Mouse (Mus musculus) heart, adult 9 months (tissue): ENCODE measurements around the gene Kcnj14.
A peak's percentile ranks its signal among the peaks of the same experiment; 100 is the strongest.

ENCODE experiments used
- DNase-seq, 2 experiments: peaks; one replicate each; pipeline ENCODE4 v3.0.0; 2022; ENCODE audit warnings: low spot score in 2 of 2

Gene Kcnj14

DNA sequence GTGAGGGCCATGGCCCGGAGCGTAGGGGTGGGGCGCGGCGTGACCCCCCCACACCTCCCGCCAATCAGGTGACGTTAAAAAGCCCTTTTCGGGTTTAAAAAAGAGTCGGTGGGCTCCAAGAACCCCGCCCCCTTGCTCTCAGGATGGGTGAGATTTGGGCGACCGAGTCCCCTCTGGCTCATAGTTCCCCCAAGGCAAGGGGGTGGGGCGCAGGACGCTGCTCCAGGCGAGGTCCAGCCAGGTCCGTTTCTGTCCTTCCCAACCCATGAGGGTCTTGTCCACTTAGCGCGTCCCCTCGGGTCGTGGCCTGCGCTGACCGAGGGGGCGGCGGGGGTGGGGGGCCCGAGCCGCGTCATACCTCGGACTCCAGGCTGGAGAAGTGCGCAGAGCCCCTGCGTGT is 7.8 kb upstream of the Kcnj14 start:
- DNase-seq: no peak

DNA sequence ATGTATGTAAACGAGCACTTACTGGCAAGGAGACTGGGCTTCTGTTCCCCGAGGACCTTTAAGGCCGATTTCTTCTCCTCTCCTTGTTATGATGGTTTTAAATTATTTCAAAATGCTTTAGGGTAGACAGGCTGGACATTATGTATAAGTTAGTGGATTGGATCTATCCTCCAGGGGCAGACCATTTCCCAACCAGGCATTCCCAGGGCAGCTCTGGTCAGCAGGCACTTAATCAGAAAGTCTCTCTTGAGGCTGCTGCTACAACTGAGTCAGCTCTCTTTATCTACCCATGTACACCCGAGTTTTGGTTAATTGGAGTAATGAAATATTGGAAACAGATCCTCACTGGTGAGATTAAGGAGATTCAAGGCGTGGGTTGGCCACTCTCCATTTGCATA is 6.5 kb upstream of the Kcnj14 start:
- DNase-seq: no peak

DNA sequence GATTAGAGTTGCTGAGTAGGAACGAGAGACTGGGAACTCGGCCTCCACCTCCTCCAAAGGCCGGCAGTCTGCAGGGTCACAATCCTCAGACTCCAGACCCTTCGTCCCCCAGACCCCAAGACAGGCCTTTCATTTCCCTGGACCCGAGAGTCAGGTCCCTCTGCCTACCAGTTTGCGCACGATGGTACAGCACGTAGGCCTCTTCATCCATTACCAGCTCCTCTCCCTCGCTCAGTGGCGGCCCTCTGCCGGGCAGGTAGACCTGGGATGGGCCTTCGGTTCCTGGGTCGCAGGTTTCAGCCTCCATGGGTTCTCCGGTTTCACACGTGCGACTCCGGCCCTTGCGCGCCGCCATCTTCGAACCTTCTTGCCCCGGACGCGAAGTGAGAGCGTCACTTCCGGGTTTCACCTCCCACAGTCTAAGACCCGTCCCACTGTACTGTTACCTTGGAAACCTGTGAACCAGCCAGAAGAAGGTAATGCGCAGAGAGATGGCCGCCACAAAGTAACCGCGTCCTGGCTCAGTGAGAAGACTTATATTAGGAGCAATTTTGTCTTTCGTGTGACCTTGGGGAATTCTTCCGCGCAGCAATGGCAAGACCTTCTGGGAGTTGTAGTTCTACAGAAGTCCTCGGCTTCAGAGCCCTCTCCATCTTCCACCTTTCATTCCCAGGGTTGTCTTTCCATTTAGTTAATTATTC is 6.0 kb upstream of the Kcnj14 start, which contains the start of gene Grwd1:
Grwd1 (minus strand) TSS at position 518 of the 701 bp plus-strand sequence.
- DNase-seq: peak; percentile 83 to 87

DNA sequence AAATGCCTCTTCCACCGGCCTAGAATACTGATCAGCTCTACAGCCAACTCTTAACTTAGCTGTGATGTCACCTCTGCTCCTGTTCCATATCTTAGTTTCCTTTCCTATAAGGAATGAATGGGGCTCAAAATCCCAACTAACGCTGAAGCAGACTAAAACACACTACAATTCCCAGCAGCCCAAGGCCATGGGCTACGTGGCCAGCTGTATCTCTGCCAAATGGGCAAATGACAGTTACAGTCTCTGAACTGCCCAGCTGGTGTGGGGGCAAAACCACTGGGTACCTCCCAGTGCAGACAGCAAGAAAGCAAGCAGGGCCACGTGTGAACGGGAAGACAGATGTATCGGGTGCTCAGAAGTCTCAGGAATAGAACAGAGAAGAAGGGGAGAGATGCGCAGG is 2.0 kb upstream of the Kcnj14 start:
- DNase-seq: no peak

DNA sequence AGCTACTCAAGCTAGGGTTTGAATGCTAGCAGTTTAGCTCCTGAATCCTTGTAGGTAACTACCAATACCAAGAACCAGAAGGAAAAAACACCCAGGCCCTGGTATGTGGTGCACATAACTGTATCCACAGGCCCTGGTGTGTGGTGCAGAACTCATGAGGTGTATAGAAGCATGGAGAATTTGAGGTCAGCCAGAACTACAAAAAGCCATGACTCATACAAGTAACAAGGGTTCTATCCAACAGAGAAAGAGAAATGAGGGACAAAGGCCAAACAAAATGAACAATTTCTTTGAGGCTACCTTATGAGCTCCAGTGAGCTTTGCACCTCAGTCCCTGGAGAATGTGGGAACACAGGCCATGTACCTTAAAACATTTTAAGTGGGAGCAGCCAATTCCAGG is 3.7 kb downstream of the Kcnj14 start:
- no peak for DNase-seq

DNA sequence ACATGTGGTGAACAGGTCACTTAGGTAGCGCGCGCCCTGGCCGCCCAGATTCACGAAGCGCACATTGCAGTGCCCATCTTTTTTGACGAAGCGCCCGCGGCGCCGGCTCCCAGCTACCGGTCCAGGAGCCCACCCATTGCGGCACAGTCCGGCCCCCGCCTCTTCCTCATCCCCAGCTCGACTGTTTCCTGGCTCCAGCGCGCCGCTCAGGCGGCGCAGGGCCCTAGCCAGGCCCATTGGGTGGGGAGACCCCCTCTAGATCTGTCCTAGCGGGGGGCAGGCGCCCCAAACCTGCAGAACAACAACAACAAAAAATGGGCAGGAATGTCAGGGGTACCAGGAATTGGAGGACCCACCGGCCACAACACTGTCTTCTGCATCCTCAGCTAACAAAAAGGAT is 4.7 kb downstream of the Kcnj14 start:
- DNase-seq: no peak

DNA sequence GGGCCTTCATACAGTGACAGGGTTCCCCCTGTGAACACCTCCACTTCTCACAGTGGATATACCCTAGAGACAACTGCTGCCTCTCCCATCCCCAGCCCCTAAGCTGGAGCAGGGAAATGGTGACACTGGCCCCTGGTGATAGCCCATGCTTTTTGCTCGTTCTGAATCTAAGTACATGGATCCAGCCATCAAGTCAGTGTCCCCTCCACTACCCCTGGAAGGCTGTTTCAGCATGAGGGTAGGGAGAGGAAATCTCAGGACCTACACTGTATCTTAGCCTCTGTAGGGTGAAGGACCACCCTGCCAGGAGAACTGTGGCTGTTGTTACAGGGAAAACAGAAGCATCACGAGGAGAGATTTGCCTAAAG is 8.6 kb downstream of the Kcnj14 start:
- DNase-seq: no peak

DNA sequence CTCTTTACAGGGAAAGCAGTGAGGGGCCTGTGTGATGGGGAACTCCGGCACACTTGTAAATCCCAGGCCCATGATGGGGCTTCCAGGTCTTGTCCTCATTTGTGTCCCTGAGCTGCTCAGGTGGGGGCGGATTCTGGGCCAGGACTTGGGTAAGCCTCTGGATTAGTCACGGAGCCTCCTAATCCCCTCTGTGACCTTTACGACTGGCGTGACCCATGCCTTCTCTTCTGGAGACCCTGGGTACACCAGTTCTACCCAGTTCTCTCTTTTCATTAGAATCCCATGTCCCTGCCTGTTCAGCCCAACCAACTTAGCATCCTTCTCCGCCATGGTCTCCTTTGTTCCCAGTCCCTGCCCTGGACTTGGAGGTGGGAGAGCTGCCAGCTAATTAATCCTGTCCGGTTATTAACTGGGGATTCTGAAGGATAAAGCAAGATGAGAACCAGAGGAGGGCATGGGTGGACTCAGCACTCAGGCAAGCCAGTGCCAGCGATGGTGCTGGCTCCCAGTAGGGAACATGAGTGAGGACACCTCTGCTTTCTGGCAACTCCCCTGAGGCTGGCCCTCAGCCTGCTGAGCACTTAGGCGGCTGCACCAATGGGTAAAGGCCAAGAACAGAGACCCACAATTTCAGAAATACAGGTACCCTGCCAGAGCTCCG is 9.1 kb downstream of the Kcnj14 start:
- DNase-seq: no peak

DNA sequence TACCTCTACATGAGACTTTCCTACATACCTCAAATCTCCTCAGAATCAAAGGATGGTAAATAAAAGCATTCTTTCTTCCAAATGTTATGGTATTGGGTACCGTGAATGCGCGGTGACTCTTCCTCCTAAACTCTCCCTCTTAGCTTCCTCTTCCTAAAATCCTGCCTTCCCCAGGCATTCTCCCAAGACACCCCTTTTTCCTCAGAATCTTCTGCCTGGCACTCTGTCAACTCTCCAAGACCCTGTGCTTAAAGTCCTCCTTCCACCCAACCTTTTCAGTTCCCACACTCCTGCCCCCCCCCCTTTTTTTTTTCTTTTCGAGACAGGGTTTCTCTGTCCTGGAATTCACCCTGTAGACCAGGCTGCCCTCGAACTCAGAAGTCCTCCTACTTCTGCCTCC is 9.7 kb downstream of the Kcnj14 start:
- no peak for DNase-seq

DNA sequence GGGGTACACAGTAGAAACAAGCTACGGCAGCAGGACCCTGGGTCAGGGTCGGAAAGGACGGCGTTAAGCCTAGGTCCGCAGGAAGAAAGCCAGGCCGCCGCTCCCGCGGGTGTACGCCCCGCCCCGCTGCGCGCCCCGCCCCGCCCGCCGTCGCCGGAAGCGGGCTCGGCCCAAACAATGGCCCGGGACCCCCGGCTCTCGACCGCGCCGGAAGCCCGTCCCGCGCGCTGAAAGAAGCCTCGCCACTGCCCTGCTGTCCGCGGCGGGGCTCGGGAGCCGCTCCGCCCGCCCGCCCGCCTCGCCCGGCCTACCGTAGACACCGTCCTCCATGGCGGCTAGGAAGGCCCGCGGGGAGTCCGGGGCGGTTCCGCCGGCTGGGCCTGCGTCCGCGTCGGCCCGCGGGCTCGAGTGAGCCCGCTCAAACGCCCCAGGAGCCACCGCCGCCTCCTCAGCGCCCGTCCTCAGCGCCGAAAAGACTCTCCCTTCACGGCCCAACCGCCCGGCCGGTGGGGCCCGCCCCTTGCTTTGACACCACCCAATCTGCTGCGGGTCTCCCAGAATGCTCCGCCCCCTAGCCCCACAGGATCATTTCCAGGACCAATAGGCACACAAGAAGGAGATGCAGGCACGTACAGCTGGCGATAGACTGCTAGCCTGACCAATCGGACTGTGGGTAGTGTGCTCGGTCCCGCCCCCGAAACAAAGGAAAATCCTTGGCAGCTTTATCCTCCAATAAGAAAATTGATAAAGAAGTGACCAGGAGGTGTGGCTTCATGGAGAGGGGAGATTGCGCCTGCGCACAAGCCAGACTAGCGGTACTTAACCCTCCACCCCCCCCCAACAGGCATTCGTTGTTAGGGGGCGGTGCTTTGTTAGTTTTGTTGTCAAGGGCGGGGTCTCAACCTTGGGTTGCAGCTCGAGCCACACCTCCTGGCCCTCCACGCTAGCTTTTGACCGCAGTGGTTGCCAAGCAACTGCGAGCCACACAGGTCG is 10.5 kb downstream of the Kcnj14 start, which contains the start of gene Cyth2:
Cyth2 (minus strand) TSS at position 795 of the 993 bp plus-strand sequence.
- peak; percentile 100 for DNase-seq

DNA sequence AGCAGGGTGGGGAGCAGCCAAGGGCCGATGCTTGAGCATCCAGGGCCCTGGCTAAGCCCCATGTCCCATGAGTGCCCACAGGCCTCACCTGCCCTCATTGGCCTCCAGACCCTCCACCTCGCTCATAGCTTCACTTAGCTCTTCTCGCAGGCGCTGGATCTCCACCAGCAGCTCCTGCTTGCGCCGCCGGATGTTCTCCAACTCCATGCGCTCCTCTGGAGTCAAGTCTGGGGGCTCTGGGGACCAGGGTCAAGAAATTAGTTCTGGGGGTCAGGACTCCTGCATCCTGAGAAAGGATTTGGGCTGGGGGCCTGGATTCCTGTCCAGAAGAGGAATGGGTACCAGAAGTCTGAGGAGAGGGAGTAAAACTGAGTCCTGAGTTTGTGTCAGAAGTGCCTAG is 11.7 kb downstream of the Kcnj14 start:
- DNase-seq: no peak

DNA sequence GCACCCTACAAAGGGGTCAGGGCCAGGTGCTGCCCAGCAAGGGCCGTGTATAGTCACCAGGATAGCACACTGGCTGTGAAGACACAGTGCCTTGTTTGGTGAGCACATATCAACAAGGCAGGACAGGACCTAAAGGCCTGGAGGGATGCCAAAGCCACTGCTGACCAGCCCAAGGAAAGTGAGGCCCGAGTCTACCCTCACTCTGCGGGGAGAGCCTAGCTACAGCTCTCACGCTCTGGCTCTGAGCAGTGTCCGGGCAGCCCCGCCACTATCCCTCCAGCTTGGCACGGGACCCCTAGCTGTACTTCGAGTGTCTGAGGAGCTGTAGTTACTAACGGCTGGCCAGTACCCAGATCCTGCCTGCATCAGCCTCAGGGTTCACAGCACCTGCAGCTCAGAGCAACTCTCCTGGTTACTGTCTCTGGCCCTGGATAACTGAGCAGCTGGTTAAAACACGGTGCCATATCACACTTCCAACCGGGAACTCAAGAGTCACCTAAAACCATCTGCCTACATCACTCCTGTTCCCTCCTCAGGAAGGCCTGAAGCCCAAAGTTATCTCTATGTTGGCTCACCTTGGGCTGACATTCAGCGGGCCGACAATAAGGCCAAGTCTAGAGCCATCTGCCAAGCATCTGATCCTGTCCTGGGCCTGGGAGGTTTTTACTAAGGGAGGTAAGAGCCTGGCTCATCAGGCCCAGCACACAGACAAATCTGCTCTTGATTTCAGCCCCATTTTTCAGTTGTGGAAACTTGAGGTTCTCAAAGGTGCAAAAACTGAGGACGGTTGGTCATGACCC is 15.1 kb downstream of the Kcnj14 start:
- no peak for DNase-seq

DNA sequence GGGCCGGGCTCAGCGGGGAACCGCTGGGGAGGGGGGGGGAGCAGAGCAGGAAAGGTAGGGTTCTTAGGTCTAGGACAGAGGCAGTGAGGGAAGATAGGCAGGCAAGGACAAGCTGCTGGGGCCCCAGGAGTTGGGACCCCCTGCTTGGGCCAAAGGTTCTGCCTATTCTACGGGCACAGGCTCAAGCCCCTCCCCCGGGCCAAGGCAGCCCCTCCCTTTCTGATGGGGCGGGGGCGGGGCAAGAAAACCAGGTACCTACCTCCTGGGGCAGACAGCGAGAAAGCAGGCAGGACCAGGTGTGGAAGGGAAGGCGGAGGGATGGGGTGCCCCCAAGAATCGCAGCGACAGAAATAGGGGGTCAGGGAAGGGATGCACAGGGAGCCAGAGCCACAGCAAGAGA is 16.1 kb downstream of the Kcnj14 start:
- DNase-seq: no peak

DNA sequence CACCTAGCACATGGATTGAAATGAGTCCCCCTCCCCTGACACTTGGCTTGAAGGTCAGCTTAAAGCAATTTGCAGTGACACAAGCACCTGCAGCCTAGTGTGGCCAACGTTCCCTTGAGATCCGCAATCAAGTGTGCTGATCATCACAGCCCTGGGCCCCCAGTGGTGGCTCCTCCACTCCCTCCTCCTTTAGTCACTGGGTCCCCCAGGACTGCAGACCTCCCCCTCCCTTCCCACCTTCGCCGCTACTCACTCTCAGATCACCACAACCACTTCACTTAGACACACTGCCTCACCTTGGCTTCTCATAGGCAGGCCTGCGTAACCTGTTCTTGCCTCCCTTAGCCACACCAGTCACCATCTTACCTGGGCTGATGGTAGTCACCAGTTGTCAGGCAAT is 18.6 kb downstream of the Kcnj14 start:
- no peak for DNase-seq

DNA sequence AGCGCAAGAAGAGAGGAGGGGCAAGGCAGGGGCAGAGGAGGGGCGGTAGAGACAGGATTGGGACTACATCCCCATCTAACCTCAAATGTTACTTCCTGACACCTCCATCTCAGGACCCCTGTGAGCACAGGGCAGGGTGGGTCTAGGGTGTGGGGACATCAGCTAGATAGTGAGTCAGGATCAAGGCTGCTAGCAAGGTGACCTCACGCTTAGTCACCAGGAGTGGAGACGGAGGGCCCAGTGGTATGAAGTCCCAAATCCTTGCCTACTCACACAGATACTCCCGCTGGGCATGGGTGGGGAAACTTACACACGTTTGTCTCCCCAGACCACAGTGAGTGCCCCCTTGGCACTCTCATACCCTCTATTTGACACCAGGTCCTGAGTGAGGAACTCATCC is 22.0 kb downstream of the Kcnj14 start:
- no peak for DNase-seq

DNA sequence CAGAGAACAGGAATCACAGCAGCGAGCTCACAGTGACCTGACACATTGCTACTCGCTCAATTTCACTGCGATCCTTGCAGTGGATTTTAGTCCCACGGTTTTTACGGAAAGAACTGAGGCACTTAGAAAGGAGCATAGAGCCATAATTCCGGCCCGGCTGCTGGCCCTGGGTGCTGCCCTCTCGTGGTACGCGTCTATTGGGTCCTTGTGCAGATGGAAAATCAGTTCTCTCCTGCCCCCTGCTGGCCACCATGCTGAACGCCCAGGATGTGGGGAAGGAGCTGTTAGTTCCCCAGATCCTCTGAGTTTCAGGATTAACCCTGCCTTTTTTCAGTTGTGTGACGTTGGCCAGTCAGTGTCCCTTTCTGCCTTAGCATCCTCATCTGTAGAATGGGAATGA is 23.2 kb downstream of the Kcnj14 start:
- peak; percentile 80 to 88 for DNase-seq

DNA sequence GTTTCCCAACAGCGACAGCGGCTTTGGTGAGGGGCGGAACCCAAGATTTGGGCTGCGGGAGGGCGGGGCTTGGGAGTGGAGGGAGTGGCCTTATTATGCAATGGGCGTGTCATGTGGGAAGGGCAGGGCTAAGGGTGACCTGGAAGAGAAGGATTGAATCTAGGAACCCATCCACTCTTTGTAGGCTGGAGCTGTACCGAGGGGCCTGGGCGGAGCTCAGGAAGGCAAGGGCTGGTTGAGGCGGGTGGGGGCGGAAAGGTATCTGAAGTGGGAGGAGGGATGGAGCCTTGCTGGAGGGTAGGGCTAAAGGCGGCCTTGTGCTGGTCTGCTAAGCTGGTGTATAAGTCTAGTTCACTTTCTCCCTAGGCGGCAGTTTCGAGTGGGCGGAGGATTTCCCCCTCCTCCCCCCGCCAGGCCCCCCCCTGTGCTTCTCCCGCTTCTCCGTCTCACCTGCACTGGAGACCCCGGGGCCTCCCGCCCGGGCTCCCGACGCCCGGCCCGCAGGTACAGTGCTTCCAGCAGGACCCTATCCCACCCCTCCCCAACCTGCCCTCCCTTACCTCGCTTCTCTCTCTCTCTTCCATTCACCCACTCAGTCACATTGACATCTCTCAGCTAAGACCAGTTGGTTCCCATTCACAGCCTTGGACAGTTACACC is 23.9 kb downstream of the Kcnj14 start:
- no peak for DNase-seq

DNA sequence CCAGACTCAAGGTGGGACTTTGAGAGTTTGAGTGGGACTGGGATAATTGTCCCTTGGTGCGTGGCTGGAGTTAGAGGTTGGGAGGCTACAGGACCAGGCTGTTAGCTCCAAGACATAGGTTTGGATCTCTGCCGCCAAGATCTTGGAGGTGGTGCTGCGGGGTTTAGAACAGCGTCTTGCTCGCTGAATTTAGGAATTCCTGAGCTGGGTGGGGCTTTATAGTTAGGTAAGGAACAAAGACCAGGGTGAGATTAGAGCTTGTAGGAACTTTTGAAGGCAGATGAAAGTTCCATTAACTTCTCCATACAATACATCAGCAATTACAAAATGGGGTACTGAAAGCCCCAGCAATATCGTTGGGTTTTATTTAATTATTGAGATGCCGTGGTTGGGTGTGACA is 24.6 kb downstream of the Kcnj14 start:
- DNase-seq: no peak

DNA sequence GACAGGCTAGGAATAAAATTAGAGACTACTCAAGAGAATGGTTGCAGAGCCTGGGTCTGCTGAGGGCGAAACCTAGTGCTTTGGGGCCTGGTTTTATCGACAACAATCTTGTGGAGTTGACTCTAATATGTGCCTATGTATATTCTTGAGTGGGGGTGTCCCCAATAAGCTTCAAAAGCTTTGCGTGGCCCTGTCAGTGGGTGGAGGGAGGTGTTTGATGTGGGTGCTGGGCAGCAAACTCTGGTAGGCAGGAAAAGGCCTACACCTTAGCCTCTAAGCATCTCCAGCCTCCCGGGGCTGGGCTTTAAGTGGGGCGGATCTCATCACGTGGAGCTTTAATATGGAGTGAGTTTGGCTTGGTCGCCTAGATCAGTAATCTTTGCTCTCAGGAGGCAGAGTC is 25.7 kb downstream of the Kcnj14 start:
- DNase-seq: no peak

DNA sequence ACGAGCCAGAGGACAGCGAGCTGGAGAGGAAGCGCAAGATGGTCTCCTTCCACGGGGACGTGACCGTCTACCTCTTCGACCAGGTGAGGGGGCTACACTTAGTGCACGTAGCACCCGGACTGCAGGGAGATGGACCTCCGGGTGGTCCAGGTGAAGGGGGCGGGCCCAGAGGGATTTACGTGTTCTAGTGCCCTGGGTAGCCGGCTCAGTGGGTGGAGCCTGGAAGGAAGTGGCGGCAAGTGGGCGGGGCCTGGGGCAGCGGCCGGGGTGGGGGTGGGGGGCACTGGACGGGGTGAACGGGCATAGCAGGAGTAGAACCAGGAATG is 26.1 kb downstream of the Kcnj14 start:
- DNase-seq: no peak
